8 mouse cellular contexts compared by ENCODE assay signal in genomic region chr9:45838434-45839138, GRCm38 (mm10). TPM values are rescaled to one million over a fixed set of nuclear protein-coding genes. Genes with fewer than 3 reads are reported as not detected.
DNase-seq lines count a peak whose midpoint lies in the region; ATAC-seq and TF ChIP-seq lines count a peak whose summit lies in the region.

TSS of gene Bace1 (plus strand) at chr9:45838580.

- H3K9ac ChIP-seq in forebrain, embryonic 16.5 days (replicated peaks; ENCODE audit: low read depth, low read length) = peak within 1 kb of the TSS; percentile 93
- peak within 1 kb of the TSS; percentile 57 for H3K9ac ChIP-seq in liver, embryonic 15.5 days
- H3K9ac ChIP-seq in neural tube, embryonic 14.5 days (replicated peaks; ENCODE audit: low read depth, low read length) = peak within 1 kb of the TSS; percentile 83

- intact Hi-C loops in heart, postnatal 10 days (cut with DNase I) = no loop called here

- TF ChIP-seq CTCF in cerebellum, adult 2 months (IDR thresholded peaks at IDR 0.05; ENCODE audit: borderline replicate concordance, insufficient read depth, low read depth, low read length) = peak; percentile 17; the same call in 1 of the 2 replicates

- H3K4me1 ChIP-seq in cerebellum, adult 2 months (ENCODE audit: control insufficient read depth, insufficient read depth, low read length) = peaks cover 18% of the 10 kb centered on the region
- peaks cover 31% of the 10 kb centered on the region for H3K4me1 ChIP-seq in forebrain, embryonic 16.5 days (replicated peaks; ENCODE audit: control insufficient read depth, insufficient read depth, low read length)
- peaks cover 32% of the 10 kb centered on the region for H3K4me1 ChIP-seq in liver, embryonic 15.5 days (replicated peaks)
- peaks cover 30% of the 10 kb centered on the region for H3K4me1 ChIP-seq in neural tube, embryonic 14.5 days (ENCODE audit: control insufficient read depth, insufficient read depth, low read length)

- peak within 1 kb of the TSS; percentile 89 for H3K4me3 ChIP-seq in cerebellum, adult 2 months (replicated peaks; ENCODE audit: insufficient read depth, low read depth, low read length)
- H3K4me3 ChIP-seq in forebrain, embryonic 16.5 days (replicated peaks; ENCODE audit: low read length) = peak within 1 kb of the TSS; percentile 93
- H3K4me3 ChIP-seq in liver, embryonic 15.5 days (replicated peaks) = peak within 1 kb of the TSS; percentile 61
- peak within 1 kb of the TSS; percentile 89 for H3K4me3 ChIP-seq in neural tube, embryonic 14.5 days (ENCODE audit: low read depth, low read length)

- peak; percentile 94 for ATAC-seq in forebrain, embryonic 16.5 days
- ATAC-seq in liver, embryonic 15.5 days (ENCODE audit: insufficient read depth) = peak; percentile 33; the same call in 1 of the 2 replicates
- ATAC-seq in neural tube, embryonic 14.5 days (ENCODE audit: low read depth) = peak; percentile 89

- H3K4me2 ChIP-seq in forebrain, embryonic 16.5 days (ENCODE audit: low read length) = peak within 1 kb of the TSS; percentile 59
- peak within 1 kb of the TSS; percentile 65 for H3K4me2 ChIP-seq in liver, embryonic 15.5 days
- H3K4me2 ChIP-seq in neural tube, embryonic 14.5 days (ENCODE audit: low read depth, low read length) = peak within 1 kb of the TSS; percentile 93

- DNase-seq in ES-CJ7 (ENCODE audit: low read depth, low spot score) = peak; percentile 82
- DNase-seq in cerebellum, adult 2 months = peak; percentile 87 to 90
- peak; percentile 92 for DNase-seq in heart, postnatal 10 days
- peak; percentile 92 for DNase-seq in layer of hippocampus, adult 11-12 months (ENCODE audit: low spot score)
- peak; percentile 29 for DNase-seq in urinary bladder, postnatal 10 days (ENCODE audit: low spot score)

- H3K36me3 ChIP-seq in forebrain, embryonic 16.5 days (ENCODE audit: control insufficient read depth, insufficient read depth) = no peaks in the 10 kb centered on the region
- H3K36me3 ChIP-seq in liver, embryonic 15.5 days (replicated peaks) = no peaks in the 10 kb centered on the region
- no peaks in the 10 kb centered on the region for H3K36me3 ChIP-seq in neural tube, embryonic 14.5 days (ENCODE audit: control insufficient read depth, insufficient read depth, low read length)

- TF ChIP-seq POLR2A in cerebellum, adult 2 months (IDR thresholded peaks at IDR 0.05; ENCODE audit: borderline replicate concordance, insufficient read depth, low read length) = peak; percentile 96

- no peaks in the 10 kb centered on the region for H3K9me3 ChIP-seq in forebrain, embryonic 16.5 days (ENCODE audit: control insufficient read depth, low read length)
- H3K9me3 ChIP-seq in liver, embryonic 15.5 days (replicated peaks) = no peaks in the 10 kb centered on the region
- no peaks in the 10 kb centered on the region for H3K9me3 ChIP-seq in neural tube, embryonic 14.5 days (ENCODE audit: control insufficient read depth, low read length)

- WGBS in cerebellum, adult 2 months = under 1% methylated on average over 39 of the region's 40 CpGs
- under 1% methylated on average over 40 of the region's 40 CpGs for WGBS in forebrain, embryonic 16.5 days
- 2% methylated on average over 40 of the region's 40 CpGs for WGBS in liver, embryonic 15.5 days (ENCODE audit: insufficient replicate concordance)
- under 1% methylated on average over 40 of the region's 40 CpGs for WGBS in neural tube, embryonic 14.5 days

- H3K27me3 ChIP-seq in cerebellum, adult 2 months (ENCODE audit: control insufficient read depth, insufficient read depth, low read length) = no peaks in the 10 kb centered on the region
- H3K27me3 ChIP-seq in forebrain, embryonic 16.5 days (replicated peaks; ENCODE audit: control insufficient read depth, insufficient read depth, low read length) = no peaks in the 10 kb centered on the region
- peaks cover 29% of the 10 kb centered on the region for H3K27me3 ChIP-seq in liver, embryonic 15.5 days
- no peaks in the 10 kb centered on the region for H3K27me3 ChIP-seq in neural tube, embryonic 14.5 days (ENCODE audit: control insufficient read depth, insufficient read depth, low read length)

- peak within 1 kb of the TSS; percentile 26 for H3K27ac ChIP-seq in cerebellum, adult 2 months (ENCODE audit: insufficient read depth, low read length)
- peak within 1 kb of the TSS; percentile 49 for H3K27ac ChIP-seq in forebrain, embryonic 16.5 days (ENCODE audit: low read length)
- 0 out of 2 replicates have a peak within 1 kb of the TSS, but pooled peaks have one; percentile 24 for H3K27ac ChIP-seq in liver, embryonic 15.5 days (replicated peaks)
- peak within 1 kb of the TSS; percentile 46 for H3K27ac ChIP-seq in neural tube, embryonic 14.5 days (ENCODE audit: low read depth, low read length)

RNA-seq across cellular contexts. Expression of gene Bace1, which starts in this region (rescaled TPM):
- 68.2 and 76.7 TPM in 2 replicates for polyA plus RNA-seq in cerebellum, adult 2 months (2012; rRNA removed)
- polyA plus RNA-seq in forebrain, embryonic 16.5 days (2015; fragmentation: Nextera tagmentation; extraction: Ambion mirVana) = 46.9 and 51.7 TPM in 2 replicates
- 10 to 100 TPM; 43.7 to 55.0 TPM for total RNA-seq in heart, postnatal 10 days (2021)
- polyA plus RNA-seq in liver, embryonic 15.5 days (2015; fragmentation: Nextera tagmentation; extraction: Ambion mirVana) = 7.0 and 8.9 TPM in 2 replicates
- 49.8 and 56.4 TPM in 2 replicates for polyA plus RNA-seq in neural tube, embryonic 14.5 days (2014; fragmentation: Nextera tagmentation; extraction: Ambion mirVana)

Comparison
In these comparisons a context has a peak if more than half of its experiments do, and no peak if none do; other contexts are left out.
1. Peak in every context shown above with its lines: DNase-seq, ATAC-seq, H3K4me3 ChIP-seq and H3K27ac ChIP-seq.
2. DNase-seq: peak in every context shown above with its lines; median percentile 92 in heart, postnatal 10 days; 92 in layer of hippocampus, adult 11-12 months; 88 in cerebellum, adult 2 months; 82 in ES-CJ7; 29 in urinary bladder, postnatal 10 days.
3. ATAC-seq: peak in every context shown above with its lines; median percentile 94 in forebrain, embryonic 16.5 days; 89 in neural tube, embryonic 14.5 days; 33 in liver, embryonic 15.5 days.